Mouse (Mus musculus) T-helper 2 cell (primary cell): ENCODE data around the gene Cdcp1.

Experiments used
- in situ Hi-C: fragments of 300-600 bp; cut with MboI, MseI; formaldehyde crosslinking; loops from one replicate; pipeline ENCODE4 v1.15.1; 2025; ENCODE audit warnings: high pct_unique_total_duplicates

Cdcp1 gene

DNA sequence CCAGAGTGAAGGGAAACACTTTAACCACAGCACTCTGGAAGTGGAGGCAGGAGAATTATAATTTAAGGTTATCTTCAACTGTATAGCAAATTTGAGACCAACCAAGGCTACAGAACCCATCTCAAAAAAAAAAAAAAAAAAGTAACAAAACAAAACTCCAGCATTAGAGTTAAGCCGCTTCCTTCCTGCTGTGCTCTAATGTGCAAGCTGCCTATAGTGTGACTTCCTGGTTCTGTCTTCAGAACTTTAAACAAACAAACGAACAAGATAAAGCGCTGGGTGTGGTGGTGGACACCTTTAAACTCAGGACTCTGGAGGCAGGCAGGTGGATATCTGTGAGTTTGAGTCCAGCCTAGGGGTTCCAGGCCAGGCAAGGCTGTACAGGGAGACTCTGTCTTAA lies 63.8 kb downstream of the Cdcp1 start:
- in situ Hi-C loops = loop anchor here (10.0 kb wide), 1 partner anchor 293 kb away; no protein-coding TSS in a partner anchor

DNA sequence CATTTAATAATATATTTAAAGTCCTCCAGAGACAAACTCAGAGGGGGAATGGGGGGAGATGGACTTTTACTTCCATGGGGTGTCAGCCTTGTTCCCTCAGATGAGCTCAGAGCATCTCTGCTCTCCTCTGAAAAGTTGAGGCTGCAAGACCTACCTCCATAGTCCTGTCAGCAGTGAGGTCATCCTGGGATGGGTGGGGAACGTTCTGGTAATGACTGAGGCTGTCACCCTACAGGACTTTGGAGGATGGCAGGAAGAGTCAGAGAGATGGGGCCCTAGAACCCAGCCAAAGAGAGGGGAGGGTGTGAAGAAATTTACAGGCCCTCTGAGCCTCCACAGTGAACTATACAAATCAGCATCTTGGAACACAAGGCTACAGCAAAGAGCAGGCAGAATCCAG lies 64.3 kb downstream of the Cdcp1 start:
- in situ Hi-C loops = loop anchor here (10.0 kb wide), 1 partner anchor 293 kb away; no protein-coding TSS in a partner anchor

DNA sequence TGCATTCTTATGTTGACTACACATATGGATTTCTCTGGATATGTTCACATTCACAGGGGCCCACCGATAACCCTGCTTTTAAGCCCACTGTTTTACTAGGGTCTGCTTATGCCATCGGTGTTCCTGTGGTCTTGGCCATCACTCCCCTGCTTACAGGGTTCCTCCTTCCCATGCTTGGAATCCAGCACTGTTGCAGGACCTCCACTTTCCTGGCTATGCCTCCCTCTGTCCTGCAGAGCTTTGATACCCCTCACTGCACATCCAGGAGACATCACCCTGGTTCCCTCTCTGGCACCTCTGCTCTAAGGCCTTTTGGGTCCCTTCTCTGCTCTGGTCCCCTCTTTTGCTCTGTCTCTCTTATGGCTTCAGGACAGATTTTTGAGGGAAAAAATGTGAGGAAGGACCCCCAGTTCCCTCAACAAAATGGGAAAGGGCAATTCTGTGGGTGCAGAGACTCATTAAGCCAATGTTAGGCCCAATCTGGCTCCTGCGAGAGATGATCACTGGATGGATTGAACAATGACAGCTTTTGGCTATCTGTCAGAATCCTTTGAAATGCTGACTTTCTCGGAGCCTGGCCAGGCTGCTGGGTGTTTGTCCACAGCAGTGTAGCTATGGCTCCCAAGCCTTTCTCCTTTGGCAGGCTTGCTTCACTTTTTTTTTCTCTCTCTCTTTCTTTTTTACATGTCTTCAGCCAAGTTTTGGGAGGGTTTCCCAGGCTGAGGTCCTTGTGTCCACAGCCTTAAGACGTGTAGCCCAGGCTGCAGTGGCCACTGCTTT lies 65.4 kb downstream of the Cdcp1 start, which contains the start of gene Clec3b:
Clec3b (plus strand) TSS at position 706 of the 780 bp plus-strand sequence.
- in situ Hi-C loops = loop anchor here (10.0 kb wide), 1 partner anchor 294 kb away; no protein-coding TSS in a partner anchor

DNA sequence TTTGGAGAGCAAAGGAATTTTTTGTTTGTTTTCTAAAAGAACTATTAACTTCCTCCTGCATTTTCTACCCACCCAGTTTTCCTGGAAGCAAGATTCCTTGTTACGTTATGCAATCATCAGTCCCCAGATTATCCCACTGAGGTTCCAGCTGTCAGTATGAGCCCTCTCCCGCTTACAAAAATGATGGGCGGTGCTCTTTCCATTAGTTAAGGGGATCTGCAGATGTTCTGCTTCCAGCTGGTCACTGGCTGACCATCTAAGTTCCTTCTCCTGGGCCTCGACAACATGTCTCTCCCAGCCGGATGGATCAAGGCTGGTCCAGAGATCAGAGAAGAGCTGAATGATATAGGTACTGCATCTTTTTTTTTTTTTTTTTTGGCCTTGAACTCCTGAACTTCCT lies 67.4 kb downstream of the Cdcp1 start:
- in situ Hi-C loops = no loop called here

DNA sequence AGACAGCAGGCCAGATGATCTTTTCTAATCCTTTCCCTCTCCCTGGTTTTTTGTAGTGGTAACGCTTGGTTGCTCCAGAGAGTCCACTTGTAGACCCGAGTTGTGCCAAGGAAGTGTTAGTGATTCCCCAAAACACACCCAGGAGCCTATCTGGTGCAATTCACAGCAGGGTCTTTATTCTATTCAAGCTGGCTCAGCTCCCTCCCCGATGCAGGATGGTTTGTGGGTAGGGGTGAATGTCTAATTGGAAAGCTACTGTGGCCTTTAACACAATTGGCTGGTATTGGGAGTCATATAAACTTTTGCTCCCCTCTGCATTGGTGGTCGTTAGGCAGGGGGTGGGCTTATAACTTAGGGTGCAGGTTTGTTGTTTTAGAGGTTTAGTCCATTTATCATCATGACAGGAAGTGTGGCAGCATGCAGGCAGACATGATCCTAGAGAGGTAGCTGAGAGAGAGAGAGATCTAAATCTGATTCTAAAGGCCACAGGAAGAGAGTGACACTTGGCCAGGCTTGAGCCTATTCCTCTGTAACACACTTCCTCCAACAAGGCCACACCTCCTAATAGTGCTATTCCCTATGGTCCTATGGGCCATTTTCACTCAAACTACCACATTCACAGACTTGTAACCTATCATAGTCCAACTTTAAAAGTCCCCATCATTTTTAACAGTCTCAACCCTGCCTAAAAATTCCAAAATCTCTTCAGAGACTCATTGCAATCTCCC lies 75.8 kb downstream of the Cdcp1 start:
- in situ Hi-C loops = no loop called here

GRCm38 (mm10) chr9:123138891-123139474 lies 76.9 kb downstream of the Cdcp1 start:
- in situ Hi-C loops = no loop called here

- in situ Hi-C loops = no loop called here
Observed at GRCm38 (mm10) chr9:123136953-123137682, 78.7 kb downstream of the Cdcp1 start.

DNA sequence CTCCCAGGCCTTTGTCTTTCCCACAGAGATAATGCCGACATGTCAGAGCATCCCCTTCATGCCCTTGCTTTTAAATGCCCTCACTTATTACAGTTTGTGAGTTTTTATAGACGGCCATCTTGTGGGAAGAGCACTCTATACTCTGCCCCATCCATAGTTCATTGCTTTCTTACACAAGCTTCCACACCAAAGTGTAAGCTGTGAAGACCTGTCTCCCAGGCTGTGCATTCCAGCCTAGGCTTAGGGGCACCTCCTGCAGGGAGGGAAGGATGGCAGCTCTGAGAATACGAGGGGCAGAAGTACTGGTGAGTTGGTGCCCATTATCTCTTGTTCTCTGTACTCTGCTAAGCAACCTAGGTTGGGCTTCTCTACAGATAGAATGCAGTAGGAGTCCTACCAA lies 82.8 kb downstream of the Cdcp1 start:
- in situ Hi-C loops = no loop called here

- in situ Hi-C loops = no loop called here
Observed at GRCm38 (mm10) chr9:123127663-123128062, 88.2 kb downstream of the Cdcp1 start.

- in situ Hi-C loops = no loop called here
Observed at GRCm38 (mm10) chr9:123124413-123124981, 91.3 kb downstream of the Cdcp1 start.

- in situ Hi-C loops = no loop called here
Observed at GRCm38 (mm10) chr9:123123571-123124412, 92.0 kb downstream of the Cdcp1 start.

GRCm38 (mm10) chr9:123123017-123123416 lies 92.8 kb downstream of the Cdcp1 start:
- in situ Hi-C loops = no loop called here
